ENCODE assay signal across 21 mouse cellular contexts in genomic region chr8:26724628-26725027, GRCm38 (mm10).
A peak's percentile ranks its signal among the peaks of the same experiment; 100 is the strongest.
DNase-seq lines count a peak whose midpoint lies in the region; ATAC-seq and TF ChIP-seq lines count a peak whose summit lies in the region.
"Had no signal": no experiment of that assay in that cellular context is flagged by ENCODE, and none has a peak within 500 bp of the region (broad histone marks: within the 10 kb centered on the region; RNA-seq: fewer than 3 reads in every experiment).

No protein-coding gene starts in this region.

- peak; percentile 81 for DNase-seq in 3T3-L1 (ENCODE audit: low read depth, low spot score)
- DNase-seq in NIH3T3 (ENCODE audit: low read depth) = peak; percentile 34
- DNase-seq in adrenal gland, postnatal 36 days = peak; percentile 48 to 50
- DNase-seq in thymus, adult 2 months = no peak
- no peak for DNase-seq in liver
- DNase-seq in right cerebral cortex, postnatal 25 days = no peak
- DNase-seq: cerebellum, adult 18-20 months; cerebellum, postnatal 10 days; gastrocnemius, postnatal 10 days; heart, adult 2 months had no signal

- no peak for TF ChIP-seq POLR2A in thymus, adult 2 months (IDR thresholded peaks at IDR 0.05; ENCODE audit: control insufficient read depth, extremely low read depth, insufficient read depth, low read length, poor library complexity)

- no peaks in the 10 kb centered on the region for H3K27me3 ChIP-seq in intestine, embryonic 15.5 days (replicated peaks)
- H3K27me3 ChIP-seq in intestine, embryonic 16.5 days (replicated peaks; ENCODE audit: control insufficient read depth, insufficient read depth, low read length) = no peaks in the 10 kb centered on the region
- H3K27me3 ChIP-seq in thymus, adult 2 months (ENCODE audit: control insufficient read depth, insufficient read depth, low read length) = no peaks in the 10 kb centered on the region
- H3K27me3 ChIP-seq: CH12.LX; forebrain, embryonic 15.5 days had no signal

- whole genome bisulfite sequencing in intestine, embryonic 15.5 days = 42% methylated on average over 5 of the region's 5 CpGs
- WGBS in intestine, embryonic 16.5 days = 53% methylated on average over 5 of the region's 5 CpGs
- 95% methylated on average over 5 of the region's 5 CpGs for WGBS in thymus, adult 2 months

- no peaks in the 10 kb centered on the region for H3K9me3 ChIP-seq in intestine, embryonic 15.5 days
- no peaks in the 10 kb centered on the region for H3K9me3 ChIP-seq in intestine, embryonic 16.5 days (ENCODE audit: control insufficient read depth, low read length)
- H3K9me3 ChIP-seq: embryonic facial prominence, embryonic 10.5 days; forebrain, embryonic 10.5 days; forebrain, embryonic 15.5 days had no signal

- no peak overlapping the region for H3K4me3 ChIP-seq in intestine, embryonic 15.5 days (replicated peaks)
- H3K4me3 ChIP-seq in intestine, embryonic 16.5 days (ENCODE audit: low read length) = no peak overlapping the region
- no peak overlapping the region for H3K4me3 ChIP-seq in thymus, adult 2 months (ENCODE audit: control insufficient read depth, insufficient read depth, low read length)
- H3K4me3 ChIP-seq: embryonic facial prominence, embryonic 10.5 days; erythroblast, embryonic 14.5 days; forebrain, embryonic 10.5 days; forebrain, embryonic 15.5 days; heart, adult 2 months; hindbrain, embryonic 10.5 days had no signal

- H3K4me2 ChIP-seq in intestine, embryonic 15.5 days (replicated peaks) = no peak overlapping the region
- H3K4me2 ChIP-seq in intestine, embryonic 16.5 days (ENCODE audit: low read depth, low read length) = no peak overlapping the region
- H3K4me2 ChIP-seq: forebrain, embryonic 15.5 days; heart, embryonic 11.5 days; hindbrain, embryonic 14.5 days had no signal

- no peaks in the 10 kb centered on the region for H3K4me1 ChIP-seq in intestine, embryonic 15.5 days (replicated peaks)
- H3K4me1 ChIP-seq in intestine, embryonic 16.5 days (ENCODE audit: control insufficient read depth, insufficient read depth, low read length) = no peaks in the 10 kb centered on the region; the same call in 1 of the 2 replicates
- H3K4me1 ChIP-seq in thymus, adult 2 months (replicated peaks; ENCODE audit: control insufficient read depth, insufficient read depth, low read length) = no peaks in the 10 kb centered on the region
- H3K4me1 ChIP-seq: embryonic facial prominence, embryonic 10.5 days; forebrain, embryonic 10.5 days; forebrain, embryonic 15.5 days; hindbrain, embryonic 10.5 days had no signal

- ATAC-seq in intestine, embryonic 15.5 days = 0 out of 2 replicates have a peak, but pooled peaks have one; percentile 43
- no peak for ATAC-seq in intestine, embryonic 16.5 days
- ATAC-seq: forebrain, embryonic 15.5 days; intestine, postnatal 0 days had no signal

- no peaks in the 10 kb centered on the region for H3K36me3 ChIP-seq in intestine, embryonic 15.5 days
- H3K36me3 ChIP-seq in intestine, embryonic 16.5 days (ENCODE audit: control insufficient read depth, insufficient read depth, low read length) = no peaks in the 10 kb centered on the region
- H3K36me3 ChIP-seq in thymus, adult 2 months (ENCODE audit: control insufficient read depth, insufficient read depth, low read length) = no peaks in the 10 kb centered on the region
- H3K36me3 ChIP-seq: embryonic facial prominence, embryonic 10.5 days; forebrain, embryonic 10.5 days; forebrain, embryonic 15.5 days; hindbrain, embryonic 10.5 days had no signal

- no peak for TF ChIP-seq CTCF in thymus, adult 2 months (IDR thresholded peaks at IDR 0.05; ENCODE audit: borderline replicate concordance, control insufficient read depth, extremely low read depth, insufficient read depth, low read length, poor library complexity)

- no peak overlapping the region for H3K27ac ChIP-seq in intestine, embryonic 15.5 days
- H3K27ac ChIP-seq in intestine, embryonic 16.5 days (ENCODE audit: low read length) = no peak overlapping the region
- H3K27ac ChIP-seq in thymus, adult 2 months (ENCODE audit: control insufficient read depth, insufficient read depth, low read length) = no peak overlapping the region
- H3K27ac ChIP-seq: embryonic facial prominence, embryonic 10.5 days; forebrain, embryonic 10.5 days; forebrain, embryonic 15.5 days; heart, adult 2 months; hindbrain, embryonic 10.5 days; hindbrain, embryonic 14.5 days had no signal

- no peak overlapping the region for H3K9ac ChIP-seq in intestine, embryonic 15.5 days
- no peak overlapping the region for H3K9ac ChIP-seq in intestine, embryonic 16.5 days (ENCODE audit: low read depth, low read length)
- H3K9ac ChIP-seq: forebrain, embryonic 15.5 days; hindbrain, embryonic 14.5 days had no signal

Comparison
In these comparisons a context has a peak if more than half of its experiments do, and no peak if none do; other contexts are left out.
1. DNase-seq: peak in 3T3-L1 (single experiment), NIH3T3 (single experiment) and adrenal gland, postnatal 36 days (2 of 2); none in thymus, adult 2 months (single experiment), liver (single experiment) and right cerebral cortex, postnatal 25 days (single experiment).